Mouse (Mus musculus) embryonic facial prominence, embryonic 12.5 days (tissue): Measurements from ENCODE around the gene Serinc2. TPM values are rescaled to one million over a fixed set of nuclear protein-coding genes. Genes with fewer than 3 reads are reported as not detected.

ENCODE experiments used
- ATAC-seq: fragments of 200-750 bp; cut with Nextera tagmentation; 2 replicates; pipeline ENCODE4 v1.8.0; 2017; ENCODE audit not compliant: insufficient number of reproducible peaks, insufficient read depth, low FRiP score, low TSS enrichment
- H3K27ac ChIP-seq: fragments of 300-500 bp; sonication (generic); 2 replicates; pipeline ENCODE4 v1.5.1; 2016; ENCODE audit warnings: mild to moderate bottlenecking
- H3K27me3 ChIP-seq: fragments of 300-500 bp; sonication (generic); 2 replicates; pipeline ENCODE4 v1.6.1; 2016; ENCODE audit warnings: mild to moderate bottlenecking, moderate library complexity
- H3K36me3 ChIP-seq: fragments of 300-500 bp; sonication (generic); 2 replicates; pipeline ENCODE4 v1.6.1; 2016; ENCODE audit warnings: mild to moderate bottlenecking
- H3K4me1 ChIP-seq: fragments of 300-500 bp; sonication (generic); 2 replicates; pipeline ENCODE4 v1.6.1; 2016
- H3K4me2 ChIP-seq: fragments of 300-500 bp; sonication (generic); replicated peaks from 2 replicates; pipeline ENCODE4 v1.6.1; 2016; ENCODE audit warnings: mild to moderate bottlenecking, moderate library complexity
- H3K4me3 ChIP-seq: fragments of 300-500 bp; sonication (generic); 2 replicates; pipeline ENCODE4 v1.5.1; 2016; ENCODE audit warnings: mild to moderate bottlenecking
- H3K9ac ChIP-seq: fragments of 300-500 bp; sonication (generic); 2 replicates; pipeline ENCODE4 v1.6.1; 2016; ENCODE audit warnings: mild to moderate bottlenecking, moderate library complexity
- H3K9me3 ChIP-seq: fragments of 300-500 bp; sonication (generic); 2 replicates; pipeline ENCODE4 v1.6.1; 2016; ENCODE audit warnings: mild to moderate bottlenecking, moderate library complexity
- WGBS: fragments of 180-500 bp; shearing (Covaris S2); methylation state at CpG from one replicate; pipeline ENCODE4 v1.1.7; 2016; 5-methylcytosine and 5-hydroxymethylcytosine counted together
- polyA plus RNA-seq: library from polyadenylated mRNA; unstranded; fragments of >200 nt; fragmentation: Nextera tagmentation; extraction: Ambion mirVana; gene quantifications from 2 replicates; pipeline ENCODE4 v1.2.1, GENCODE M21; 2016

The Serinc2 gene
- polyA plus RNA-seq, 1 experiment from 2014 or later, result 154 TPM

DNA sequence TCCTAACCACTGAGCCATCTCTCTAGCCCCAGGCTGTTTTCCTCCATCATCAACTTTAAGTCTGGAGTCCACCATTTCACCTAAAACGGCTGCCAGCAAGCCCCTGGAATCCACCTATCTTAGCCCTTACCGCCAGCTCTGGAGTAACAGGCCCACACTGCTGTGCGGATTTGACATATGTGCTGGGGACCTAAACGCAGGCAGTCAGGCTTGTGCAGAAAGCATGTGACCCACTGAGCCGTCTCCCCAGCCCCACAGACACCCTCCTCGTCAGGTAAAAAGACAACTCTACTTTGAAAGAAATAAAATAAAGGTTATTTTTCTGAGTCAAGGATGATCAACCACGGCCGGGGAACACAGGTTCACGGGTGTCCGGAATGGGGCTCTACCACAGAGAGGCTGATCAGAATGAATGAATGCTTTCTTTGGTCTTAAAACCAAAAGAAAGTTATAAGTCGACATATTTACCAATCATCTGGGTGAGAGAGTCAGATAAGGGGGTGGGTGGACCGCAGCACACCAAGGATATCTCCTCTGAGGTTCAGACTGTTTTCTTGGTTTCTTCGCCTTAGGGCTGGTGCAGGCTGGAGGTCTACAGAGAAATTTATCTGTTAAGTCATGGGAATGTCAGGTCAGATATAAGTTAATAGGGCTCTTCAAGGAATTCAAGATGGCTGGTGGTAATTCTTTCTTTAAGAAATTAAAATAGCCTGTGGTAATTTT lies 17.4 kb upstream of the Serinc2 start:
- H3K4me1 ChIP-seq, result no peaks in the 10 kb centered on the region
- WGBS, result 85% methylated on average over 13 of the region's 13 CpGs
- no peak overlapping the region for H3K27ac ChIP-seq
- H3K4me3 ChIP-seq, result no peak overlapping the region
- no peak overlapping the region for H3K9ac ChIP-seq
- no peaks in the 10 kb centered on the region for H3K9me3 ChIP-seq
- no peaks in the 10 kb centered on the region for H3K36me3 ChIP-seq
- ATAC-seq, result no peak
- H3K4me2 ChIP-seq, result no peak overlapping the region
- H3K27me3 ChIP-seq, result no peaks in the 10 kb centered on the region

DNA sequence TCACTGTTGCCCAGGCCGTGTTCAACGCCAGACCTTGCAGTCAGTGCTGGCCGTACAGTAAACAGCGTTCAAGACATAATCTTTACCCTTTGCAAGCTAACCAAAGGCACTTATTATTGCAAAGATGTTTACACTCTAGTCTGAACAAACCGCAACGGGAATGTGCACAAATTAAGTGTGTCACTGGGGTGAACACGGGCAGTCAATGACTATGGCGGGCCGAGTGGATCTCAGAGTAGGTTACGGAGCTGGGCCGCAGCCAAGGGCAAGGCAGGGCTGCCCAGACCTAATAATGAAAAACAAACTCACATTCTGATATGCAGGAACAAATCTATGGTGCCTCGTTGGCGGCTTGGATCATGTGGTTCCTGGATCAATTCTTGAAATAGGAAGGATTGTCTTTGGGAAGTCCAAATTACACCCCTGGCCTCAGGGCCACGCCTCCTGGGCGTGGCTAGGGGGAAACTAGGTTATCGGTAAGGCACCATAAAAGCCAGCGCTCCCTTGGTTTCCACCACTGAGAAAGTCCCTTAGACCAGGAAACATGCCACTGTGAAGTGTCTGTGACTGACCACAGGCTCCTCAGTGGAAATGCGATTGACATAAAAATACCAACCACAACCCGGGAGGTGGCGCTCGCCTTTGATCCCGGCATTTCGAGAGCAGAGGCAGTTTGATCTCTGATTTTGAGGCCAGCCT lies 16.2 kb upstream of the Serinc2 start:
- no peaks in the 10 kb centered on the region for H3K36me3 ChIP-seq
- WGBS, result 57% methylated on average over 23 of the region's 23 CpGs
- no peaks in the 10 kb centered on the region for H3K9me3 ChIP-seq
- H3K27ac ChIP-seq, result no peak overlapping the region
- H3K4me1 ChIP-seq, result no peaks in the 10 kb centered on the region
- H3K9ac ChIP-seq, result no peak overlapping the region
- no peak overlapping the region for H3K4me3 ChIP-seq
- no peak for ATAC-seq
- no peaks in the 10 kb centered on the region for H3K27me3 ChIP-seq
- H3K4me2 ChIP-seq, result no peak overlapping the region

GRCm38 (mm10) chr4:130294513-130294912 lies 15.5 kb upstream of the Serinc2 start:
- H3K9ac ChIP-seq, result no peak overlapping the region
- ATAC-seq, result no peak
- H3K4me1 ChIP-seq, result no peaks in the 10 kb centered on the region
- H3K9me3 ChIP-seq, result no peaks in the 10 kb centered on the region
- WGBS, result 85% methylated on average over 8 of the region's 8 CpGs
- H3K27me3 ChIP-seq, result no peaks in the 10 kb centered on the region
- H3K4me3 ChIP-seq, result no peak overlapping the region
- no peak overlapping the region for H3K27ac ChIP-seq
- no peak overlapping the region for H3K4me2 ChIP-seq
- no peaks in the 10 kb centered on the region for H3K36me3 ChIP-seq

DNA sequence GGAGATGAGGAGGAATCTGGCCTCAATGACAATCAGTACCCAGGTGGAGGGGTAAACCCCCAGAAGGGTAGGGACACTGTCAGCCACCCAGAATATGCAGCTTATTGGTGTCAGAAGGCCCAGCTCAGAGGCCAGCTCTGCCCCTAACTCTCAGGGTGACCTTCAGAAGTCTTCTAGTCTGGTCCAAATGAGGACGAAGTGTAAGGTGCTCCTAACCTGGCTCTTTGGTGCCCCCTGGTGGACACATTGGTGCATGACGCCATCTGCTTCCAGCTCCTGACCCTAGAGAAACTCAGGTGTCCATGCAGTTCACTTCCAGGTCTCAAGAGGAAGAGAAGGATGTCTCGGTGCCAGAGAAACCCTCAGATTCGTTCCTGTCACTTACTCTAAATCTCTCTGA lies 13.3 kb upstream of the Serinc2 start:
- Histone ChIP-seq H3K9me3 (no peaks in the 10 kb centered on the region), H3K4me2 (no peak overlapping the region), H3K36me3 (no peaks in the 10 kb centered on the region), H3K27ac (no peak overlapping the region), H3K4me3 (no peak overlapping the region), H3K4me1 (no peaks in the 10 kb centered on the region), H3K9ac (no peak overlapping the region), H3K27me3 (no peaks in the 10 kb centered on the region)
- ATAC-seq, result peak; percentile 56; the same call in 1 of the 2 replicates
- 3% methylated on average over 4 of the region's 4 CpGs for WGBS

GRCm38 (mm10) chr4:130289824-130290223 lies 10.8 kb upstream of the Serinc2 start:
- H3K4me1 ChIP-seq, result no peaks in the 10 kb centered on the region

DNA sequence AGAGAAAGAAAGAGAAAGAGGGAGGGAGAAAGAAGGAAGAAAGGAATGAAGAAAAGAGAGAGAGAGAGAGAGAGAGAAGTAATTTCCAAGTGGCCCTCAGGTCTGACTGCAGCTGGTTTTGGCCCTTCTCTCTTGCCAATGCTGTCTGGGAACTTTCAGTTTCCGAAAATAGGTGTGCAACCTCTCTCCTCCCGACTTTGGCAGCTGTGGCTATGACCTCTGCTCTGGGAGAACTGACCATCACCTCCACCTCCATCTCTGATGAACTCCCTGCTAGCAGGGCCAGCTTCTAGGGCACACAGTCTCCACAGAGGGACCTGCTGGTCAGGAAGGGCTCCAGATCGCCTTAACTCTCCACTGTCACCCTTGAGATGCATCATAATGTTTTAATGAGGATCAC lies 7.5 kb upstream of the Serinc2 start:
- Histone ChIP-seq H3K36me3 (no peaks in the 10 kb centered on the region), H3K4me2 (no peak overlapping the region), H3K4me3 (no peak overlapping the region), H3K27ac (no peak overlapping the region), H3K27me3 (peaks cover 5% of the 10 kb centered on the region; the same call in 1 of the 2 replicates), H3K9ac (no peak overlapping the region), H3K4me1 (no peaks in the 10 kb centered on the region), H3K9me3 (no peaks in the 10 kb centered on the region)
- 64% methylated on average over 3 of the region's 3 CpGs for WGBS
- no peak for ATAC-seq

More at GRCm38 (mm10) chr4:130289824-130290223, 10.8 kb upstream of the Serinc2 start:
- WGBS, result 78% methylated on average over 3 of the region's 3 CpGs
- Histone ChIP-seq H3K36me3 (no peaks in the 10 kb centered on the region), H3K27ac (no peak overlapping the region), H3K4me2 (no peak overlapping the region), H3K4me3 (no peak overlapping the region), H3K9me3 (no peaks in the 10 kb centered on the region), H3K9ac (no peak overlapping the region), H3K27me3 (peaks cover 5% of the 10 kb centered on the region; the same call in 1 of the 2 replicates)
- ATAC-seq, result no peak

DNA sequence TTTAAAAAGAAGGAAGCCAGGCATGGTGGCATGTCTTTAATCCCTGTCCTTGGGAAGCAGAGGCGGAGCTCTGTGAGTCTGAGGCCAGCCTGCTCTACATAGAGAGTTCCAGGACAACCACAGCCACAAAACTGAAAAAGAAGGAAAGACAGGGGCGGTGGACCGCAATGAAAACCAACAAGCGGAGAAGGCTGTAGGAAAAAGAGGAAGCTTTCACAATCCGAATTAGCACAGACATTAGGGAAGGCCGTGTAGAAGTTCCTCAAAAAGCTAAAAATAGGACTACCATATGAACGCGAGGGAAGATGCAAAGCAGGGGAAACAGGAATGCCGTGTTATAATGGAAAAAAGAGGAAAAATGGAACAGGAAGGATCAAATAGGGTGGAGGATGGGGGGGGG lies 4.8 kb upstream of the Serinc2 start:
- no peak overlapping the region for H3K4me2 ChIP-seq
- no peak overlapping the region for H3K9ac ChIP-seq
- H3K36me3 ChIP-seq, result no peaks in the 10 kb centered on the region
- no peak overlapping the region for H3K27ac ChIP-seq
- H3K27me3 ChIP-seq, result peaks cover 5% of the 10 kb centered on the region; the same call in 1 of the 2 replicates
- no peak overlapping the region for H3K4me3 ChIP-seq
- no peaks in the 10 kb centered on the region for H3K4me1 ChIP-seq
- WGBS, result 84% methylated on average over 9 of the region's 9 CpGs
- H3K9me3 ChIP-seq, result no peaks in the 10 kb centered on the region
- ATAC-seq, result no peak

GRCm38 (mm10) chr4:130282856-130283255 lies 3.9 kb upstream of the Serinc2 start:
- H3K36me3 ChIP-seq, result no peaks in the 10 kb centered on the region
- WGBS, result 63% methylated on average over 5 of the region's 5 CpGs

GRCm38 (mm10) chr4:130276573-130277176 lies 2.3 kb downstream of the Serinc2 start:
- Histone ChIP-seq H3K27me3 (peaks cover 9% of the 10 kb centered on the region), H3K9me3 (no peaks in the 10 kb centered on the region), H3K9ac (no peak overlapping the region), H3K4me1 (peaks cover 12% of the 10 kb centered on the region; the same call in 1 of the 2 replicates), H3K36me3 (no peaks in the 10 kb centered on the region), H3K4me3 (no peak overlapping the region), H3K4me2 (no peak overlapping the region), H3K27ac (no peak overlapping the region)
- ATAC-seq, result no peak
- WGBS, result 49% methylated on average over 7 of the region's 7 CpGs

More at GRCm38 (mm10) chr4:130282856-130283255, 3.9 kb upstream of the Serinc2 start:
- Histone ChIP-seq H3K4me1 (no peaks in the 10 kb centered on the region), H3K4me2 (no peak overlapping the region), H3K27ac (no peak overlapping the region), H3K9ac (no peak overlapping the region), H3K27me3 (peaks cover 5% of the 10 kb centered on the region; the same call in 1 of the 2 replicates), H3K4me3 (no peak overlapping the region), H3K9me3 (no peaks in the 10 kb centered on the region)
- no peak for ATAC-seq

GRCm38 (mm10) chr4:130275823-130276105 lies 3.2 kb downstream of the Serinc2 start:
- peak overlapping the region; percentile 92 for H3K4me3 ChIP-seq
- peaks cover 9% of the 10 kb centered on the region for H3K27me3 ChIP-seq
- no peaks in the 10 kb centered on the region; the same call in 1 of the 2 replicates for H3K36me3 ChIP-seq
- H3K4me1 ChIP-seq, result peaks cover 12% of the 10 kb centered on the region; the same call in 1 of the 2 replicates
- H3K27ac ChIP-seq, result no peak overlapping the region
- WGBS, result 50% methylated on average over 5 of the region's 5 CpGs
- no peak for ATAC-seq
- H3K9ac ChIP-seq, result peak overlapping the region; percentile 95; the same call in 1 of the 2 replicates
- peak overlapping the region; percentile 74 for H3K4me2 ChIP-seq
- no peaks in the 10 kb centered on the region for H3K9me3 ChIP-seq

DNA sequence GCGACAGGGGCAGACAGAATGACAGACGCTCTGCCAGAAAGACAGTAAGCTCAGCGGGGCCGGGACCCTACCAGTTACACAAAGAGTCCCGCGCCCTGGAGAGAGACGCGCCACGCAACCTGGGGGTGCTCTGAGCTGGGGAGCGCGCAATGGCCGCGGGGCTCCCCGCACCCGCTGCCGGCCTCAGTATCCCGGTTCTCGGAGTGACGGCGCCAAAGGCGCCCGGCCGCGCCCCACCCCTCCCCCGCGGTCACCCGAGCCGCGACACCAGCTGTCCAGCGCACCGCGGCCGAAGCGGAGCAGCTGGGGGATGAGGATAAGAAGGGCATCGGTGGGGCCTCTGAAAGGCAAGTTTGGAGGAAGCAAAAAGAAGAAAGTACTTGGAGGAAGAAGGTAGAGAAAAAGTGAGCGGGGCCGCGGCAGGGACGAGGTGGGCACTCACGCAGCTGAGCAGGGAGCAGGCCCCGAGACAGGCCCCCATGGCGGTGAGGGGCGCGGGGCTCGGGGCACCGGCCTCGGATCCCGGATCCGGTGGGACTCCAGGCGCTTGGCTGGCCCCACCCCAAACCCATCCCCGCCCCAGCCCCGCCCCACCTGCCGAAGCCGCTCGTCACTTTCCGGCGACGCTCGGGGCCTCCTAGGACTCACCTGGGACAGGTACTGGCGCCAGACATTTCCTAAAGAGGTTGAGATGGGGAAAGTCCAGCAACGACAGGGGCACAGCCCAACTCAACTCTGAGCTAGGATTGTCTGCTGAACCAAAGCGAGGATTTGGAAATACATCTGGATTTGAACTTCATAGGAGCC lies 3.8 kb downstream of the Serinc2 start:
- Histone ChIP-seq H3K4me1 (peaks cover 12% of the 10 kb centered on the region; the same call in 1 of the 2 replicates), H3K27me3 (peaks cover 9% of the 10 kb centered on the region), H3K4me3 (peak overlapping the region; percentile 92), H3K27ac (peak overlapping the region; percentile 85), H3K4me2 (peak overlapping the region; percentile 74), H3K9ac (peak overlapping the region; percentile 95), H3K36me3 (no peaks in the 10 kb centered on the region; the same call in 1 of the 2 replicates), H3K9me3 (no peaks in the 10 kb centered on the region)
- ATAC-seq, result peak; percentile 61
- 1% methylated on average over 62 of the region's 62 CpGs for WGBS
